Mouse (Mus musculus): Measurements from ENCODE around the gene Dync1li1.

- TF ChIP-seq GATA1 (IDR thresholded peaks at IDR 0.05; ENCODE audit: low read length) (no peak), TAL1 (IDR thresholded peaks at IDR 0.05; ENCODE audit: low read length) (no peak)
Measured at GRCm38 (mm10) chr9:114761848-114762247, 73.3 kb downstream of the Dync1li1 start.

All from erythroblast, embryonic 14.5 days (primary cell).